Mouse (Mus musculus) liver, embryonic 14.5 days (tissue): ENCODE measurements around the gene Ppp6r1. TPM values are rescaled to one million over a fixed set of nuclear protein-coding genes. Genes with fewer than 3 reads are reported as not detected.

Source experiments
- ATAC-seq: fragments of 200-750 bp; cut with Nextera tagmentation; 2 replicates; pipeline ENCODE4 v1.8.0; 2017; ENCODE audit warnings: moderate number of reproducible peaks, mild to moderate bottlenecking, moderate library complexity; ENCODE audit not compliant: insufficient read depth
- DNase-seq, 3 experiments: peaks; one replicate each; pipeline ENCODE4 v3.0.0-alpha.2; 2012 to 2013; ENCODE audit warnings: low read depth in 3 of 3, low spot score in 3 of 3
- H3K27ac ChIP-seq: fragments of 300-500 bp; sonication (generic); 2 replicates; pipeline ENCODE4 v1.5.1; 2014; ENCODE audit warnings: moderate library complexity, mild to moderate bottlenecking, control low read depth, inconsistent platforms
- H3K27me3 ChIP-seq: fragments of 300-500 bp; sonication (generic); 2 replicates; pipeline ENCODE4 v1.6.1; 2014; ENCODE audit warnings: mild to moderate bottlenecking, low read length, moderate library complexity; ENCODE audit not compliant: control insufficient read depth, insufficient read depth
- H3K36me3 ChIP-seq: fragments of 300-500 bp; sonication (generic); replicated peaks from 2 replicates; pipeline ENCODE4 v1.6.1; 2014; ENCODE audit warnings: low read depth; ENCODE audit not compliant: control insufficient read depth, insufficient read depth
- H3K4me1 ChIP-seq, 2 experiments: fragments of 200-500 bp in 1 of 2; fragments of 300-500 bp in 1 of 2; sonication (generic) in 1 of 2; replicated peaks; 2 replicates each; pipeline ENCODE4 v1.6.1; 2012 to 2014; ENCODE audit warnings: antibody characterized with exemption in 1 of 2, inconsistent platforms in 1 of 2, low read length in 1 of 2; ENCODE audit not compliant: control insufficient read depth in 2 of 2, insufficient read depth in 2 of 2
- H3K4me2 ChIP-seq: fragments of 300-500 bp; sonication (generic); 2 replicates; pipeline ENCODE4 v1.6.1; 2014; ENCODE audit warnings: low read depth, mild to moderate bottlenecking, control low read depth, moderate library complexity
- H3K4me3 ChIP-seq, 2 experiments: fragments of 200-500 bp in 1 of 2; fragments of 300-500 bp in 1 of 2; sonication (generic) in 1 of 2; 2 replicates each; pipeline ENCODE4 v1.5.1; 2012 to 2014; ENCODE audit warnings: low read depth in 2 of 2, low read length in 2 of 2, mild to moderate bottlenecking in 2 of 2, control low read depth in 1 of 2, inconsistent platforms in 1 of 2, moderate library complexity in 1 of 2; ENCODE audit not compliant: insufficient read depth in 1 of 2
- H3K9ac ChIP-seq: fragments of 300-500 bp; sonication (generic); replicated peaks from 2 replicates; pipeline ENCODE4 v1.6.1; 2014; ENCODE audit warnings: mild to moderate bottlenecking, control low read depth, moderate library complexity
- H3K9me3 ChIP-seq: fragments of 300-500 bp; sonication (generic); 2 replicates; pipeline ENCODE4 v1.6.1; 2016; ENCODE audit warnings: low read length, mixed read lengths; ENCODE audit not compliant: control insufficient read depth
- CTCF ChIP-seq: IDR thresholded peaks from 2 replicates; pipeline ENCODE4 v1.5.1; 2016; ENCODE audit warnings: antibody characterized with exemption, low read depth, control low read depth
- EP300 ChIP-seq: IDR thresholded peaks from 2 replicates; pipeline ENCODE4 v1.6.1; 2016; ENCODE audit warnings: antibody characterized with exemption, low read depth
- WGBS: fragments of 180-500 bp; shearing (Covaris S2); extraction: QIAGEN DNeasy Blood & Tissue Kit; methylation state at CpG from one replicate; pipeline ENCODE4 v1.1.7; 2014; ENCODE audit not compliant: insufficient replicate concordance; 5-methylcytosine and 5-hydroxymethylcytosine counted together
- polyA plus RNA-seq, 2 experiments: library from polyadenylated mRNA; depleted of rRNA in 1 of 2; stranded (reverse) in 1 of 2; unstranded in 1 of 2; fragments of >200 nt; fragmentation: Nextera tagmentation in 1 of 2; extraction: Ambion mirVana in 1 of 2; gene quantifications; 2 replicates each; pipeline versions ENCODE4 v1.2.1 to v1.2.3; 2012 to 2014

Ppp6r1 gene
- polyA plus RNA-seq, 2 experiments = 4.3 to 33.6 TPM

GRCm38 (mm10) chr7:4612956-4613355 is 45.9 kb downstream of the Ppp6r1 start:
- no peaks in the 10 kb centered on the region for H3K27me3 ChIP-seq

GRCm38 (mm10) chr7:4612386-4612785 is 46.4 kb downstream of the Ppp6r1 start:
- Histone ChIP-seq H3K27me3 (no peaks in the 10 kb centered on the region), H3K4me2 (no peak overlapping the region), H3K4me3 (no peak overlapping the region), H3K9ac (no peak overlapping the region), H3K36me3 (no peaks in the 10 kb centered on the region), H3K27ac (no peak overlapping the region), H3K4me1 (peaks cover 11 to 12% of the 10 kb centered on the region in 2 experiments), H3K9me3 (no peaks in the 10 kb centered on the region)
- 56% methylated on average over 8 of the region's 8 CpGs for WGBS
- TF ChIP-seq CTCF = no peak
- no peak for TF ChIP-seq EP300
- DNase-seq (no peak), ATAC-seq (no peak)

More at GRCm38 (mm10) chr7:4612956-4613355, 45.9 kb downstream of the Ppp6r1 start:
- ATAC-seq (no peak), DNase-seq (no peak)
- H3K4me2 ChIP-seq = no peak overlapping the region
- H3K9me3 ChIP-seq = no peaks in the 10 kb centered on the region
- H3K36me3 ChIP-seq = no peaks in the 10 kb centered on the region
- TF ChIP-seq CTCF (no peak), EP300 (no peak)
- WGBS = 67% methylated on average over 1 of the region's 1 CpGs
- H3K4me1 ChIP-seq = peaks cover 11 to 12% of the 10 kb centered on the region in 2 experiments
- H3K9ac ChIP-seq = no peak overlapping the region
- H3K4me3 ChIP-seq = no peak overlapping the region
- no peak overlapping the region for H3K27ac ChIP-seq

GRCm38 (mm10) chr7:4611921-4612341 is 46.9 kb downstream of the Ppp6r1 start:
- H3K4me1 ChIP-seq = peaks cover 11 to 12% of the 10 kb centered on the region in 2 experiments
- no peak overlapping the region for H3K4me3 ChIP-seq
- no peak for DNase-seq
- WGBS = 77% methylated on average over 12 of the region's 12 CpGs
- H3K27me3 ChIP-seq = no peaks in the 10 kb centered on the region
- H3K9ac ChIP-seq = no peak overlapping the region
- no peak for TF ChIP-seq CTCF
- TF ChIP-seq EP300 = no peak
- no peaks in the 10 kb centered on the region for H3K9me3 ChIP-seq
- ATAC-seq = no peak
- H3K36me3 ChIP-seq = no peaks in the 10 kb centered on the region
- no peak overlapping the region for H3K4me2 ChIP-seq
- no peak overlapping the region for H3K27ac ChIP-seq

DNA sequence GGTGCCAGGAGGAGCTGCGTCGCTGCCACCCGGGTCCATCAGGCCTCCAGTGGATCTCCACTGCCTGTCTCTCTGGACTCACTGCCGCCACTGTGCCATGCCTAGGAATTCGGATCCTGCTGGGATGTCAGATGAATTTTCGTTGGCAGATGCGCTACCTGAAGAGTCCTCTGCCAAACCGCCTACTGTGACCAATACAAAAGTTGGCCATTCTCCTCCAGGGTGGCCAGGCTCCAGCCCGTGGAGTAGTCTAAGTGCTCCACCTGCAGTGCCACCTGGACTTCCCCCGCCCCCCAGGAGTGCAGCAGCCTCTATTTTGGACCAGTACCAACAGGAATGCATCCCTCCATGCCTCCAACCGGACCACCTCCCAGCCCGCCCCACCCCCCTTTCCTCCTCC is 47.3 kb downstream of the Ppp6r1 start:
- Histone ChIP-seq H3K4me1 (peaks cover 11 to 12% of the 10 kb centered on the region in 2 experiments), H3K27ac (no peak overlapping the region), H3K4me3 (no peak overlapping the region), H3K36me3 (no peaks in the 10 kb centered on the region), H3K9ac (no peak overlapping the region), H3K27me3 (no peaks in the 10 kb centered on the region), H3K4me2 (no peak overlapping the region), H3K9me3 (no peaks in the 10 kb centered on the region)
- TF ChIP-seq EP300 = no peak
- no peak for DNase-seq
- WGBS = 66% methylated on average over 12 of the region's 12 CpGs
- ATAC-seq = no peak

DNA sequence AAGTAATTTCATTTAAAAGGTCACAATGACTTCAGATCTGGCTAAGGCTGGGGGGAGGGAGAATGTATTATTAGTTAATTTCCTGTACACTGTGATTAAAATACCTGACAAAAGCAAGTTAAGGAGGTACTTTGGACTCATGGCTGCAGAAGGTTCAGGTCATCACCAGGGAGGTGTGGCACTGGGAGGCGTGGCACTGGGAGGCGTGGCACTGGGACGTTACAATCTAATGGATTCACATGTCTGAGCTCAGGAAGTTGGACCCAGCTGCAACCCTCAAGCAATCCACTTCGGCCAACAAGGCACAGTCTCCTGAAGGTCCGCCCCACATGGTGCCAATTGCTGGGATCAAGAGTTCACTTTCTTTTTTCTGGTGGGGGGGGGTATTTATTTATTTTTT is 50.8 kb downstream of the Ppp6r1 start:
- H3K4me2 ChIP-seq = no peak overlapping the region
- TF ChIP-seq CTCF (no peak), EP300 (no peak)
- H3K9me3 ChIP-seq = no peaks in the 10 kb centered on the region
- peaks cover 0 to 7% of the 10 kb centered on the region in 2 experiments; a peak in 2 of 4 replicates for H3K4me1 ChIP-seq
- DNase-seq (no peak), ATAC-seq (peak; percentile 39; the same call in 1 of the 2 replicates)
- H3K4me3 ChIP-seq = no peak overlapping the region
- H3K27ac ChIP-seq = no peak overlapping the region
- H3K9ac ChIP-seq = no peak overlapping the region
- WGBS = 20% methylated on average over 5 of the region's 5 CpGs
- no peaks in the 10 kb centered on the region for H3K27me3 ChIP-seq
- no peaks in the 10 kb centered on the region for H3K36me3 ChIP-seq
